Mouse (Mus musculus) monocyte, adult 2 months (primary cell): ENCODE results near the gene Zscan5b.
"Not testable (repeated sequence)": the region's sequence is repeated elsewhere in the genome, so short reads cannot be mapped to it uniquely, and the experiment has no call there.

Experiments
- DNase-seq, 2 experiments: peaks; one replicate each; pipeline ENCODE4 v3.0.0; 2022; ENCODE audit warnings: low spot score in 2 of 2, low read depth in 1 of 2

Zscan5b gene

GRCm38 (mm10) chr7:6221978-6222377 lies at the start of gene Zscan5b:
Zscan5b (plus strand) TSS chr7:6222278.
- DNase-seq, result no peak

- DNase-seq, result no peak
Observed at GRCm38 (mm10) chr7:6172674-6173244, 49.3 kb upstream of the Zscan5b start.

- DNase-seq, result no peak
Observed at GRCm38 (mm10) chr7:6173872-6174271, 48.2 kb upstream of the Zscan5b start.

GRCm38 (mm10) chr7:6174365-6174987 lies 47.6 kb upstream of the Zscan5b start:
- DNase-seq, result not testable (repeated sequence)

GRCm38 (mm10) chr7:6179013-6179412 lies 43.1 kb upstream of the Zscan5b start:
- no peak for DNase-seq

- DNase-seq, result no peak
Observed at GRCm38 (mm10) chr7:6182882-6183281, 39.2 kb upstream of the Zscan5b start.

- DNase-seq, result no peak
Observed at GRCm38 (mm10) chr7:6183802-6184201, 38.3 kb upstream of the Zscan5b start.

- DNase-seq, result no peak
Observed at GRCm38 (mm10) chr7:6184521-6184920, 37.6 kb upstream of the Zscan5b start.

GRCm38 (mm10) chr7:6185391-6185790 lies 36.7 kb upstream of the Zscan5b start:
- DNase-seq, result no peak

GRCm38 (mm10) chr7:6186176-6186575 lies 35.9 kb upstream of the Zscan5b start:
- DNase-seq, result no peak

GRCm38 (mm10) chr7:6186756-6187155 lies 35.3 kb upstream of the Zscan5b start:
- no peak for DNase-seq

GRCm38 (mm10) chr7:6189542-6189941 lies 32.5 kb upstream of the Zscan5b start:
- no peak for DNase-seq

- DNase-seq, result peak in 1 of 2 experiments; percentile 26
Observed at GRCm38 (mm10) chr7:6191376-6191775, 30.7 kb upstream of the Zscan5b start.

GRCm38 (mm10) chr7:6194129-6194528 lies 27.9 kb upstream of the Zscan5b start:
- no peak for DNase-seq

GRCm38 (mm10) chr7:6195777-6196176 lies 26.3 kb upstream of the Zscan5b start:
- DNase-seq, result no peak

- no peak for DNase-seq
Observed at GRCm38 (mm10) chr7:6196790-6197189, 25.3 kb upstream of the Zscan5b start, which contains the start of gene Galp. Galp (plus strand) TSS chr7:6197090.

- no peak for DNase-seq
Observed at GRCm38 (mm10) chr7:6204200-6204599, 17.9 kb upstream of the Zscan5b start.

GRCm38 (mm10) chr7:6213144-6213543 lies 8.9 kb upstream of the Zscan5b start:
- no peak for DNase-seq

- not testable (repeated sequence) for DNase-seq
Observed at GRCm38 (mm10) chr7:6214691-6215090, 7.4 kb upstream of the Zscan5b start.

GRCm38 (mm10) chr7:6220147-6220546 lies 1.9 kb upstream of the Zscan5b start:
- DNase-seq, result no peak

GRCm38 (mm10) chr7:6228491-6228890 lies 6.4 kb downstream of the Zscan5b start:
- not testable (repeated sequence) for DNase-seq

GRCm38 (mm10) chr7:6239787-6240186 lies 17.7 kb downstream of the Zscan5b start:
- no peak for DNase-seq
